Mouse (Mus musculus) ovary, adult 18-20 months (tissue): ENCODE measurements around the gene Loxl1.

Source experiments
- DNase-seq: peaks from one replicate; pipeline ENCODE4 v3.0.0; 2022; ENCODE audit warnings: low spot score, mixed read lengths

The Loxl1 gene

GRCm38 (mm10) chr9:58312944-58313359 is at the start of gene Loxl1:
Gene Loxl1, minus strand, starts transcription at chr9:58313186.
- DNase-seq, result no peak

- DNase-seq, result no peak
Measured at GRCm38 (mm10) chr9:58361956-58362355, 49.0 kb upstream of the Loxl1 start.

GRCm38 (mm10) chr9:58361373-58361772 is 48.4 kb upstream of the Loxl1 start:
- no peak for DNase-seq

- DNase-seq, result no peak
Measured at GRCm38 (mm10) chr9:58355262-58356050, 42.5 kb upstream of the Loxl1 start.

GRCm38 (mm10) chr9:58354701-58355100 is 41.7 kb upstream of the Loxl1 start:
- DNase-seq, result no peak

GRCm38 (mm10) chr9:58353224-58353623 is 40.2 kb upstream of the Loxl1 start:
- DNase-seq, result no peak

GRCm38 (mm10) chr9:58347795-58348194 is 34.8 kb upstream of the Loxl1 start:
- no peak for DNase-seq

- DNase-seq, result no peak
Measured at GRCm38 (mm10) chr9:58346498-58346897, 33.5 kb upstream of the Loxl1 start.

- DNase-seq, result no peak
Measured at GRCm38 (mm10) chr9:58345963-58346362, 33.0 kb upstream of the Loxl1 start.

- no peak for DNase-seq
Measured at GRCm38 (mm10) chr9:58341795-58342194, 28.8 kb upstream of the Loxl1 start.

- DNase-seq, result no peak
Measured at GRCm38 (mm10) chr9:58336650-58337281, 23.8 kb upstream of the Loxl1 start.

- no peak for DNase-seq
Measured at GRCm38 (mm10) chr9:58331276-58331675, 18.3 kb upstream of the Loxl1 start.

- DNase-seq, result no peak
Measured at GRCm38 (mm10) chr9:58330293-58330692, 17.3 kb upstream of the Loxl1 start.

- no peak for DNase-seq
Measured at GRCm38 (mm10) chr9:58327382-58327781, 14.4 kb upstream of the Loxl1 start.

GRCm38 (mm10) chr9:58326477-58327180 is 13.6 kb upstream of the Loxl1 start:
- DNase-seq, result no peak

GRCm38 (mm10) chr9:58321681-58322080 is 8.7 kb upstream of the Loxl1 start:
- no peak for DNase-seq

GRCm38 (mm10) chr9:58318317-58318716 is 5.3 kb upstream of the Loxl1 start:
- DNase-seq, result no peak

- no peak for DNase-seq
Measured at GRCm38 (mm10) chr9:58317381-58317780, 4.4 kb upstream of the Loxl1 start.

GRCm38 (mm10) chr9:58316784-58317183 is 3.8 kb upstream of the Loxl1 start:
- DNase-seq, result no peak

- DNase-seq, result no peak
Measured at GRCm38 (mm10) chr9:58315850-58316249, 2.9 kb upstream of the Loxl1 start.

GRCm38 (mm10) chr9:58314682-58315360 is 1.8 kb upstream of the Loxl1 start:
- no peak for DNase-seq

GRCm38 (mm10) chr9:58312196-58312943 is 616 bp downstream of the Loxl1 start:
- DNase-seq, result no peak
